8 mouse cellular contexts compared by ENCODE assay signal in genomic region chr6:92184178-92184577, GRCm38 (mm10). TPM values are rescaled to one million over a fixed set of nuclear protein-coding genes. Genes with fewer than 3 reads are reported as not detected.
DNase-seq lines count a peak whose midpoint lies in the region; ATAC-seq and TF ChIP-seq lines count a peak whose summit lies in the region.

No protein-coding gene starts in this region.

- H3K4me2 ChIP-seq in lung, embryonic 15.5 days, result peak overlapping the region; percentile 64
- H3K4me2 ChIP-seq in heart, postnatal 0 days (ENCODE audit: low read depth, low read length), result peak overlapping the region; percentile 95
- H3K4me2 ChIP-seq in liver, embryonic 14.5 days (ENCODE audit: low read depth), result peak overlapping the region; percentile 85
- H3K4me2 ChIP-seq in stomach, embryonic 16.5 days (ENCODE audit: low read depth, low read length), result peak overlapping the region; percentile 87

- ATAC-seq in lung, embryonic 15.5 days (ENCODE audit: borderline replicate concordance, extremely low read depth, low FRiP score, low TSS enrichment), result peak; percentile 23; the same call in 1 of the 2 replicates
- ATAC-seq in heart, postnatal 0 days (ENCODE audit: insufficient read depth, low read depth), result peak; percentile 59
- peak; percentile 39; the same call in 1 of the 2 replicates for ATAC-seq in liver, embryonic 14.5 days (ENCODE audit: insufficient read depth)
- ATAC-seq in stomach, embryonic 16.5 days (ENCODE audit: insufficient read depth, low FRiP score), result peak; percentile 38; the same call in 1 of the 2 replicates

- H3K27ac ChIP-seq in lung, embryonic 15.5 days, result no peak overlapping the region
- no peak overlapping the region for H3K27ac ChIP-seq in heart, postnatal 0 days (ENCODE audit: low read depth)
- no peak overlapping the region; the same call in 1 of the 2 replicates for H3K27ac ChIP-seq in liver, embryonic 14.5 days
- H3K27ac ChIP-seq in stomach, embryonic 16.5 days (ENCODE audit: low read length), result no peak overlapping the region

- 4% methylated on average over 10 of the region's 10 CpGs for WGBS in lung, embryonic 15.5 days
- WGBS in heart, postnatal 0 days, result 4% methylated on average over 10 of the region's 10 CpGs
- WGBS in liver, embryonic 14.5 days (ENCODE audit: insufficient replicate concordance), result 2% methylated on average over 10 of the region's 10 CpGs
- 7% methylated on average over 10 of the region's 10 CpGs for WGBS in stomach, embryonic 16.5 days

- peak overlapping the region; percentile 87 for H3K4me3 ChIP-seq in lung, embryonic 15.5 days
- peak overlapping the region; percentile 96 for H3K4me3 ChIP-seq in heart, postnatal 0 days (ENCODE audit: low read depth, low read length)
- H3K4me3 ChIP-seq in liver, embryonic 14.5 days (ENCODE audit: insufficient read depth in 1 of 2, low read depth in 2 of 2, low read length in 2 of 2), result peak overlapping the region; percentile 72 to 89
- H3K4me3 ChIP-seq in stomach, embryonic 16.5 days (replicated peaks; ENCODE audit: low read length), result peak overlapping the region; percentile 90

- no peak for DNase-seq in lung, postnatal 10 days
- DNase-seq in brain, adult 2 months (ENCODE audit: low read depth, low spot score), result peak; percentile 53
- peak; percentile 14 for DNase-seq in heart, postnatal 0 days (ENCODE audit: low spot score)
- peak in 2 of 3 experiments; percentile 15 to 31 for DNase-seq in liver, embryonic 14.5 days (ENCODE audit: low read depth in 3 of 3, low spot score in 3 of 3)
- no peak for DNase-seq in thymus, postnatal 0 days (ENCODE audit: low spot score)
- no peak for DNase-seq in spleen, adult 18-20 months

- peak overlapping the region; percentile 75; the same call in 1 of the 2 replicates for H3K9ac ChIP-seq in lung, embryonic 15.5 days
- H3K9ac ChIP-seq in heart, postnatal 0 days (replicated peaks; ENCODE audit: low read depth, low read length), result peak overlapping the region; percentile 81
- peak overlapping the region; percentile 78 for H3K9ac ChIP-seq in liver, embryonic 14.5 days (replicated peaks)
- H3K9ac ChIP-seq in stomach, embryonic 16.5 days (ENCODE audit: low read length), result peak overlapping the region; percentile 83

- H3K27me3 ChIP-seq in lung, embryonic 15.5 days, result no peaks in the 10 kb centered on the region
- no peaks in the 10 kb centered on the region for H3K27me3 ChIP-seq in heart, postnatal 0 days (ENCODE audit: control insufficient read depth, insufficient read depth, low read length)
- no peaks in the 10 kb centered on the region for H3K27me3 ChIP-seq in liver, embryonic 14.5 days (ENCODE audit: control insufficient read depth, insufficient read depth, low read length)
- H3K27me3 ChIP-seq in stomach, embryonic 16.5 days (ENCODE audit: control insufficient read depth, insufficient read depth, low read length), result no peaks in the 10 kb centered on the region

- H3K36me3 ChIP-seq in lung, embryonic 15.5 days, result peaks cover 18% of the 10 kb centered on the region
- peaks cover 43% of the 10 kb centered on the region for H3K36me3 ChIP-seq in heart, postnatal 0 days (replicated peaks; ENCODE audit: control insufficient read depth, insufficient read depth, low read length)
- peaks cover 6% of the 10 kb centered on the region for H3K36me3 ChIP-seq in liver, embryonic 14.5 days (replicated peaks; ENCODE audit: control insufficient read depth, insufficient read depth, low read depth)
- H3K36me3 ChIP-seq in stomach, embryonic 16.5 days (ENCODE audit: control insufficient read depth, insufficient read depth, low read length), result 0 out of 2 replicates have a peak, but pooled peaks cover 4% of the 10 kb centered on the region

- no peaks in the 10 kb centered on the region for H3K9me3 ChIP-seq in lung, embryonic 15.5 days
- H3K9me3 ChIP-seq in heart, postnatal 0 days (replicated peaks; ENCODE audit: control insufficient read depth, low read length), result peaks cover 8% of the 10 kb centered on the region; the same call in 1 of the 2 replicates
- no peaks in the 10 kb centered on the region for H3K9me3 ChIP-seq in liver, embryonic 14.5 days (ENCODE audit: control insufficient read depth, low read length)
- H3K9me3 ChIP-seq in stomach, embryonic 16.5 days (replicated peaks; ENCODE audit: control insufficient read depth, low read length), result peaks cover 6% of the 10 kb centered on the region; the same call in 1 of the 2 replicates

- no peak for TF ChIP-seq CTCF in heart, postnatal 0 days (IDR thresholded peaks at IDR 0.05; ENCODE audit: low read depth)
- TF ChIP-seq CTCF in liver, embryonic 14.5 days (IDR thresholded peaks at IDR 0.05; ENCODE audit: low read depth), result 0 out of 2 replicates have a peak, but pooled peaks have one; percentile 27

- H3K4me1 ChIP-seq in lung, embryonic 15.5 days, result peaks cover 10% of the 10 kb centered on the region
- peaks cover 14% of the 10 kb centered on the region for H3K4me1 ChIP-seq in heart, postnatal 0 days (ENCODE audit: control insufficient read depth, insufficient read depth)
- H3K4me1 ChIP-seq in liver, embryonic 14.5 days (replicated peaks; ENCODE audit: control insufficient read depth in 2 of 2, insufficient read depth in 2 of 2, low read length in 1 of 2), result peaks cover 7 to 8% of the 10 kb centered on the region in 2 experiments
- peaks cover 12% of the 10 kb centered on the region for H3K4me1 ChIP-seq in stomach, embryonic 16.5 days (ENCODE audit: control insufficient read depth, insufficient read depth, low read length)

- no peak for TF ChIP-seq EP300 in heart, postnatal 0 days (IDR thresholded peaks at IDR 0.05; ENCODE audit: low read depth)
- TF ChIP-seq EP300 in liver, embryonic 14.5 days (IDR thresholded peaks at IDR 0.05; ENCODE audit: low read depth), result no peak

RNA-seq across cellular contexts. Expression of gene Mrps25, which starts 0.3 kb away (rescaled TPM):
- 83.9 and 87.9 TPM in 2 replicates for polyA plus RNA-seq in lung, embryonic 15.5 days (2015; fragmentation: Nextera tagmentation; extraction: Ambion mirVana)
- 11.6 and 19.8 TPM in 2 replicates for total RNA-seq in heart, postnatal 0 days (2014; rRNA removed; ENCODE audit: low replicate concordance)
- 73.0 and 79.5 TPM in 2 replicates for polyA plus RNA-seq in heart, postnatal 0 days (2015; fragmentation: Nextera tagmentation; extraction: Ambion mirVana)
- polyA plus RNA-seq in liver, embryonic 14.5 days (2012; rRNA removed), result 6.7 and 18.2 TPM in 2 replicates
- polyA plus RNA-seq in liver, embryonic 14.5 days (2014; fragmentation: Nextera tagmentation; extraction: Ambion mirVana), result 37.1 and 39.1 TPM in 2 replicates
- polyA plus RNA-seq in stomach, embryonic 16.5 days (2015; fragmentation: Nextera tagmentation; extraction: Ambion mirVana), result 81.3 and 89.8 TPM in 2 replicates
- 61.1 and 73.8 TPM in 2 replicates for polyA plus RNA-seq in thymus, postnatal 0 days (2015; fragmentation: Nextera tagmentation; extraction: Ambion mirVana)

RNA-seq across cellular contexts. Expression of gene Rbsn, which starts 30.5 kb away (rescaled TPM):
- 26.5 and 27.0 TPM in 2 replicates for polyA plus RNA-seq in lung, embryonic 15.5 days (2015; fragmentation: Nextera tagmentation; extraction: Ambion mirVana)
- total RNA-seq in heart, postnatal 0 days (2014; rRNA removed; ENCODE audit: low replicate concordance), result 5.6 and 45.5 TPM in 2 replicates
- polyA plus RNA-seq in heart, postnatal 0 days (2015; fragmentation: Nextera tagmentation; extraction: Ambion mirVana), result 12.9 and 14.3 TPM in 2 replicates
- 3.1 and 3.8 TPM in 2 replicates for polyA plus RNA-seq in liver, embryonic 14.5 days (2012; rRNA removed)
- 4.8 and 5.3 TPM in 2 replicates for polyA plus RNA-seq in liver, embryonic 14.5 days (2014; fragmentation: Nextera tagmentation; extraction: Ambion mirVana)
- polyA plus RNA-seq in stomach, embryonic 16.5 days (2015; fragmentation: Nextera tagmentation; extraction: Ambion mirVana), result 23.8 and 24.4 TPM in 2 replicates
- polyA plus RNA-seq in thymus, postnatal 0 days (2015; fragmentation: Nextera tagmentation; extraction: Ambion mirVana), result 13.0 and 14.6 TPM in 2 replicates

Comparison
In these comparisons a context has a peak if more than half of its experiments do, and no peak if none do; other contexts are left out.
1. DNase-seq: peak in brain, adult 2 months (single experiment), heart, postnatal 0 days (single experiment) and liver, embryonic 14.5 days (2 of 3); none in lung, postnatal 10 days (single experiment), thymus, postnatal 0 days (single experiment) and spleen, adult 18-20 months (0 of 2).
2. Peak in every context shown above with its lines, with median percentiles within 50 percentile points of each other: ATAC-seq, H3K4me2 ChIP-seq, H3K4me3 ChIP-seq and H3K9ac ChIP-seq.